Mouse (Mus musculus): ENCODE measurements around the gene Nomo1. TPM values are rescaled to one million over a fixed set of nuclear protein-coding genes. Genes with fewer than 3 reads are reported as not detected.

The Nomo1 gene
- polyA plus RNA-seq, 1 experiment from 2014 or later, result 20.2 TPM

- no peak overlapping the region for H3K27ac ChIP-seq (ENCODE audit: low read depth, low read length)
- H3K36me3 ChIP-seq (ENCODE audit: control insufficient read depth, insufficient read depth, low read length), result no peaks in the 10 kb centered on the region; the same call in 1 of the 2 replicates
- ATAC-seq (replicated peaks; ENCODE audit: low FRiP score) (no peak), DNase-seq (ENCODE audit: low spot score) (no peak)
- no peaks in the 10 kb centered on the region; the same call in 1 of the 2 replicates for H3K9me3 ChIP-seq (ENCODE audit: control insufficient read depth, low read length)
- no peak overlapping the region for H3K4me2 ChIP-seq (ENCODE audit: low read depth, low read length, severe bottlenecking)
- H3K4me1 ChIP-seq (replicated peaks; ENCODE audit: control insufficient read depth, insufficient read depth, low read length), result no peaks in the 10 kb centered on the region
- no peak overlapping the region for H3K9ac ChIP-seq (ENCODE audit: low read length)
- H3K4me3 ChIP-seq (ENCODE audit: low read depth, low read length), result no peak overlapping the region
- H3K27me3 ChIP-seq (ENCODE audit: control insufficient read depth, insufficient read depth, low read length), result no peaks in the 10 kb centered on the region
- 90% methylated on average over 10 of the region's 10 CpGs for WGBS
Measured at GRCm38 (mm10) chr7:46084024-46084423, 50.5 kb downstream of the Nomo1 start.

GRCm38 (mm10) chr7:46084839-46085513 lies 51.5 kb downstream of the Nomo1 start:
- no peaks in the 10 kb centered on the region for H3K27me3 ChIP-seq (ENCODE audit: control insufficient read depth, insufficient read depth, low read length)
- H3K27ac ChIP-seq (ENCODE audit: low read depth, low read length), result no peak overlapping the region
- H3K4me3 ChIP-seq (ENCODE audit: low read depth, low read length), result no peak overlapping the region
- WGBS, result 85% methylated on average over 16 of the region's 16 CpGs
- H3K9ac ChIP-seq (ENCODE audit: low read length), result no peak overlapping the region
- ATAC-seq (replicated peaks; ENCODE audit: low FRiP score) (no peak), DNase-seq (ENCODE audit: low spot score) (no peak)
- H3K36me3 ChIP-seq (ENCODE audit: control insufficient read depth, insufficient read depth, low read length), result no peaks in the 10 kb centered on the region; the same call in 1 of the 2 replicates
- no peaks in the 10 kb centered on the region; the same call in 1 of the 2 replicates for H3K9me3 ChIP-seq (ENCODE audit: control insufficient read depth, low read length)
- no peaks in the 10 kb centered on the region for H3K4me1 ChIP-seq (replicated peaks; ENCODE audit: control insufficient read depth, insufficient read depth, low read length)
- H3K4me2 ChIP-seq (ENCODE audit: low read depth, low read length, severe bottlenecking), result no peak overlapping the region

- H3K9ac ChIP-seq (ENCODE audit: low read length), result no peak overlapping the region
- DNase-seq (ENCODE audit: low spot score) (no peak), ATAC-seq (replicated peaks; ENCODE audit: low FRiP score) (no peak)
- H3K4me3 ChIP-seq (ENCODE audit: low read depth, low read length), result no peak overlapping the region
- no peaks in the 10 kb centered on the region; the same call in 1 of the 2 replicates for H3K9me3 ChIP-seq (ENCODE audit: control insufficient read depth, low read length)
- H3K4me2 ChIP-seq (ENCODE audit: low read depth, low read length, severe bottlenecking), result no peak overlapping the region
- no peaks in the 10 kb centered on the region for H3K4me1 ChIP-seq (replicated peaks; ENCODE audit: control insufficient read depth, insufficient read depth, low read length)
- no peaks in the 10 kb centered on the region; the same call in 1 of the 2 replicates for H3K36me3 ChIP-seq (ENCODE audit: control insufficient read depth, insufficient read depth, low read length)
- no peaks in the 10 kb centered on the region for H3K27me3 ChIP-seq (ENCODE audit: control insufficient read depth, insufficient read depth, low read length)
- WGBS, result 88% methylated on average over 6 of the region's 6 CpGs
- no peak overlapping the region for H3K27ac ChIP-seq (ENCODE audit: low read depth, low read length)
Measured at GRCm38 (mm10) chr7:46086378-46086777, 52.9 kb downstream of the Nomo1 start.

GRCm38 (mm10) chr7:46088241-46088640 lies 54.7 kb downstream of the Nomo1 start:
- H3K4me1 ChIP-seq (replicated peaks; ENCODE audit: control insufficient read depth, insufficient read depth, low read length), result no peaks in the 10 kb centered on the region; the same call in 1 of the 2 replicates
- ATAC-seq (replicated peaks; ENCODE audit: low FRiP score), result no peak
- H3K36me3 ChIP-seq (ENCODE audit: control insufficient read depth, insufficient read depth, low read length), result no peaks in the 10 kb centered on the region; the same call in 1 of the 2 replicates
- no peak overlapping the region for H3K4me3 ChIP-seq (ENCODE audit: low read depth, low read length)
- H3K27ac ChIP-seq (ENCODE audit: low read depth, low read length), result no peak overlapping the region
- H3K27me3 ChIP-seq (ENCODE audit: control insufficient read depth, insufficient read depth, low read length), result no peaks in the 10 kb centered on the region
- H3K4me2 ChIP-seq (ENCODE audit: low read depth, low read length, severe bottlenecking), result no peak overlapping the region
- WGBS, result 90% methylated on average over 6 of the region's 6 CpGs
- no peak overlapping the region for H3K9ac ChIP-seq (ENCODE audit: low read length)
- no peaks in the 10 kb centered on the region; the same call in 1 of the 2 replicates for H3K9me3 ChIP-seq (ENCODE audit: control insufficient read depth, low read length)
- no peak for DNase-seq (ENCODE audit: low spot score)

GRCm38 (mm10) chr7:46092803-46093202 lies 59.3 kb downstream of the Nomo1 start:
- no peak overlapping the region for H3K4me2 ChIP-seq (ENCODE audit: low read depth, low read length, severe bottlenecking)
- no peak overlapping the region for H3K4me3 ChIP-seq (ENCODE audit: low read depth, low read length)
- DNase-seq (ENCODE audit: low spot score), result no peak
- no peak for ATAC-seq (replicated peaks; ENCODE audit: low FRiP score)
- 29% methylated on average over 8 of the region's 8 CpGs for WGBS
- no peaks in the 10 kb centered on the region; the same call in 1 of the 2 replicates for H3K9me3 ChIP-seq (ENCODE audit: control insufficient read depth, low read length)
- H3K27ac ChIP-seq (ENCODE audit: low read depth, low read length), result no peak overlapping the region
- no peaks in the 10 kb centered on the region for H3K36me3 ChIP-seq (ENCODE audit: control insufficient read depth, insufficient read depth, low read length)
- H3K4me1 ChIP-seq (replicated peaks; ENCODE audit: control insufficient read depth, insufficient read depth, low read length), result no peaks in the 10 kb centered on the region; the same call in 1 of the 2 replicates
- peaks cover 7% of the 10 kb centered on the region; the same call in 1 of the 2 replicates for H3K27me3 ChIP-seq (ENCODE audit: control insufficient read depth, insufficient read depth, low read length)
- H3K9ac ChIP-seq (ENCODE audit: low read length), result no peak overlapping the region

- no peak overlapping the region for H3K9ac ChIP-seq (ENCODE audit: low read length)
- H3K36me3 ChIP-seq (ENCODE audit: control insufficient read depth, insufficient read depth, low read length), result no peaks in the 10 kb centered on the region
- H3K4me3 ChIP-seq (ENCODE audit: low read depth, low read length), result no peak overlapping the region
- ATAC-seq (replicated peaks; ENCODE audit: low FRiP score) (0 out of 2 replicates have a peak, but pooled peaks have one; percentile 11), DNase-seq (ENCODE audit: low spot score) (peak; percentile 82)
- no peak overlapping the region for H3K4me2 ChIP-seq (ENCODE audit: low read depth, low read length, severe bottlenecking)
- 3% methylated on average over 4 of the region's 4 CpGs for WGBS
- no peaks in the 10 kb centered on the region; the same call in 1 of the 2 replicates for H3K4me1 ChIP-seq (replicated peaks; ENCODE audit: control insufficient read depth, insufficient read depth, low read length)
- no peaks in the 10 kb centered on the region for H3K9me3 ChIP-seq (ENCODE audit: control insufficient read depth, low read length)
- no peak overlapping the region for H3K27ac ChIP-seq (ENCODE audit: low read depth, low read length)
- peaks cover 7% of the 10 kb centered on the region; the same call in 1 of the 2 replicates for H3K27me3 ChIP-seq (ENCODE audit: control insufficient read depth, insufficient read depth, low read length)
Measured at GRCm38 (mm10) chr7:46096136-46096535, 62.6 kb downstream of the Nomo1 start.

- H3K9me3 ChIP-seq (ENCODE audit: control insufficient read depth, low read length), result no peaks in the 10 kb centered on the region
- H3K36me3 ChIP-seq (ENCODE audit: control insufficient read depth, insufficient read depth, low read length), result no peaks in the 10 kb centered on the region
- no peak overlapping the region for H3K4me2 ChIP-seq (ENCODE audit: low read depth, low read length, severe bottlenecking)
- WGBS, result 64% methylated on average over 4 of the region's 4 CpGs
- H3K4me1 ChIP-seq (replicated peaks; ENCODE audit: control insufficient read depth, insufficient read depth, low read length), result no peaks in the 10 kb centered on the region; the same call in 1 of the 2 replicates
- ATAC-seq (replicated peaks; ENCODE audit: low FRiP score), result no peak
- H3K27ac ChIP-seq (ENCODE audit: low read depth, low read length), result no peak overlapping the region
- no peak overlapping the region for H3K9ac ChIP-seq (ENCODE audit: low read length)
- H3K4me3 ChIP-seq (ENCODE audit: low read depth, low read length), result no peak overlapping the region
- no peak for DNase-seq (ENCODE audit: low spot score)
- H3K27me3 ChIP-seq (ENCODE audit: control insufficient read depth, insufficient read depth, low read length), result peaks cover 7% of the 10 kb centered on the region; the same call in 1 of the 2 replicates
Measured at GRCm38 (mm10) chr7:46097319-46097783, 63.9 kb downstream of the Nomo1 start.

- H3K27me3 ChIP-seq (ENCODE audit: control insufficient read depth, insufficient read depth, low read length), result peaks cover 7% of the 10 kb centered on the region; the same call in 1 of the 2 replicates
Measured at GRCm38 (mm10) chr7:46098221-46098918, 64.9 kb downstream of the Nomo1 start.

More at GRCm38 (mm10) chr7:46098221-46098918, 64.9 kb downstream of the Nomo1 start:
- ATAC-seq (replicated peaks; ENCODE audit: low FRiP score) (no peak), DNase-seq (ENCODE audit: low spot score) (no peak)
- 83% methylated on average over 19 of the region's 19 CpGs for WGBS
- Histone ChIP-seq H3K9me3 (ENCODE audit: control insufficient read depth, low read length) (no peaks in the 10 kb centered on the region), H3K4me1 (replicated peaks; ENCODE audit: control insufficient read depth, insufficient read depth, low read length) (no peaks in the 10 kb centered on the region), H3K9ac (ENCODE audit: low read length) (no peak overlapping the region), H3K4me2 (ENCODE audit: low read depth, low read length, severe bottlenecking) (no peak overlapping the region), H3K36me3 (ENCODE audit: control insufficient read depth, insufficient read depth, low read length) (no peaks in the 10 kb centered on the region), H3K27ac (ENCODE audit: low read depth, low read length) (no peak overlapping the region), H3K4me3 (ENCODE audit: low read depth, low read length) (no peak overlapping the region)

Measured in forebrain, embryonic 11.5 days (tissue).